Mouse (Mus musculus) midbrain, embryonic 11.5 days (tissue): ENCODE measurements around the gene Ccdc86. TPM values are rescaled to one million over a fixed set of nuclear protein-coding genes. Genes with fewer than 3 reads are reported as not detected.
A peak's percentile ranks its signal among the peaks of the same experiment; 100 is the strongest.

Experiments used
- ATAC-seq: fragments of 200-750 bp; cut with Nextera tagmentation; 2 replicates; pipeline ENCODE4 v1.8.0; 2017; ENCODE audit warnings: moderate TSS enrichment, moderate library complexity; ENCODE audit not compliant: low FRiP score
- DNase-seq: peaks from one replicate; pipeline ENCODE4 v3.0.0; 2015; ENCODE audit warnings: low spot score; ENCODE audit errors: missing footprints
- H3K27ac ChIP-seq: fragments of 300-500 bp; sonication (generic); 2 replicates; pipeline ENCODE4 v1.5.1; 2014; ENCODE audit warnings: low read depth, low read length
- H3K27me3 ChIP-seq: fragments of 300-500 bp; sonication (generic); 2 replicates; pipeline ENCODE4 v1.6.1; 2014; ENCODE audit warnings: mild to moderate bottlenecking, low read length, moderate library complexity, mixed read lengths; ENCODE audit not compliant: control insufficient read depth, insufficient read depth
- H3K36me3 ChIP-seq: fragments of 300-500 bp; sonication (generic); 2 replicates; pipeline ENCODE4 v1.6.1; 2014; ENCODE audit warnings: mild to moderate bottlenecking, low read length, moderate library complexity, mixed read lengths; ENCODE audit not compliant: control insufficient read depth, insufficient read depth
- H3K4me1 ChIP-seq: fragments of 300-500 bp; sonication (generic); 2 replicates; pipeline ENCODE4 v1.6.1; 2014; ENCODE audit warnings: low read length; ENCODE audit not compliant: control insufficient read depth, insufficient read depth
- H3K4me2 ChIP-seq: fragments of 300-500 bp; sonication (generic); 2 replicates; pipeline ENCODE4 v1.6.1; 2014; ENCODE audit warnings: mild to moderate bottlenecking, moderate library complexity
- H3K4me3 ChIP-seq: fragments of 300-500 bp; sonication (generic); 2 replicates; pipeline ENCODE4 v1.5.1; 2014; ENCODE audit warnings: low read depth, low read length
- H3K9ac ChIP-seq: fragments of 300-500 bp; sonication (generic); 2 replicates; pipeline ENCODE4 v1.6.1; 2014; ENCODE audit warnings: low read length
- H3K9me3 ChIP-seq: fragments of 300-500 bp; sonication (generic); 2 replicates; pipeline ENCODE4 v1.6.1; 2016; ENCODE audit warnings: low read length; ENCODE audit not compliant: control insufficient read depth
- WGBS: fragments of 180-500 bp; shearing (Covaris S2); extraction: QIAGEN DNeasy Blood & Tissue Kit; methylation state at CpG from one replicate; pipeline ENCODE4 v1.1.7; 2014; 5-methylcytosine and 5-hydroxymethylcytosine counted together
- polyA plus RNA-seq: library from polyadenylated mRNA; unstranded; fragments of >200 nt; fragmentation: Nextera tagmentation; extraction: Ambion mirVana; gene quantifications from 2 replicates; pipeline ENCODE4 v1.2.1, GENCODE M21; 2014

Ccdc86 gene
- 20.0 and 22.5 TPM in 2 replicates for polyA plus RNA-seq

- H3K4me3 ChIP-seq: peak within 1 kb of the TSS; percentile 50
- peak within 1 kb of the TSS; percentile 99 for H3K4me2 ChIP-seq
- H3K9ac ChIP-seq: peak within 1 kb of the TSS; percentile 80
- peaks cover 14% of the 10 kb centered on the region; the same call in 1 of the 2 replicates for H3K36me3 ChIP-seq
- ATAC-seq (peak; percentile 98), DNase-seq (peak; percentile 100)
- no peak within 1 kb of the TSS for H3K27ac ChIP-seq
- H3K9me3 ChIP-seq: no peaks in the 10 kb centered on the region
- H3K27me3 ChIP-seq: no peaks in the 10 kb centered on the region
- WGBS: under 1% methylated on average over 30 of the region's 30 CpGs
- H3K4me1 ChIP-seq: peaks cover 18% of the 10 kb centered on the region
These were observed at the start of gene Ccdc86 for GRCm38 (mm10) chr19:10949112-10949511. Gene Ccdc86, minus strand, starts transcription at chr19:10949266.

- H3K9me3 ChIP-seq: no peaks in the 10 kb centered on the region
- WGBS: 86% methylated on average over 7 of the region's 7 CpGs
- DNase-seq: no peak
- H3K4me1 ChIP-seq: no peaks in the 10 kb centered on the region
- H3K4me2 ChIP-seq: no peak within 1 kb of the TSS
- H3K27me3 ChIP-seq: no peaks in the 10 kb centered on the region
- H3K27ac ChIP-seq: no peak within 1 kb of the TSS
- H3K36me3 ChIP-seq: no peaks in the 10 kb centered on the region
- H3K9ac ChIP-seq: no peak within 1 kb of the TSS
- no peak within 1 kb of the TSS for H3K4me3 ChIP-seq
- no peak for ATAC-seq
These were observed 44.1 kb upstream of the Ccdc86 start, which contains the start of gene Ms4a15 for GRCm38 (mm10) chr19:10993150-10993549. Gene Ms4a15, minus strand, starts transcription at chr19:10993250.

GRCm38 (mm10) chr19:10991911-10992310, 42.8 kb upstream of the Ccdc86 start:
- Histone ChIP-seq H3K4me3 (no peak overlapping the region), H3K4me1 (no peaks in the 10 kb centered on the region), H3K9me3 (no peaks in the 10 kb centered on the region), H3K9ac (no peak overlapping the region), H3K27ac (no peak overlapping the region), H3K4me2 (no peak overlapping the region), H3K36me3 (no peaks in the 10 kb centered on the region), H3K27me3 (no peaks in the 10 kb centered on the region)
- DNase-seq (no peak), ATAC-seq (no peak)

- no peaks in the 10 kb centered on the region for H3K27me3 ChIP-seq
- H3K4me1 ChIP-seq: no peaks in the 10 kb centered on the region
- H3K9me3 ChIP-seq: no peaks in the 10 kb centered on the region
- 62% methylated on average over 1 of the region's 1 CpGs for WGBS
- no peak overlapping the region for H3K4me3 ChIP-seq
- no peaks in the 10 kb centered on the region for H3K36me3 ChIP-seq
- no peak overlapping the region for H3K27ac ChIP-seq
- no peak overlapping the region for H3K9ac ChIP-seq
- DNase-seq (no peak), ATAC-seq (no peak)
- no peak overlapping the region for H3K4me2 ChIP-seq
These were observed 41.7 kb upstream of the Ccdc86 start for GRCm38 (mm10) chr19:10990751-10991150.

- Histone ChIP-seq H3K27ac (no peak overlapping the region), H3K9me3 (no peaks in the 10 kb centered on the region), H3K36me3 (no peaks in the 10 kb centered on the region), H3K9ac (no peak overlapping the region), H3K27me3 (no peaks in the 10 kb centered on the region), H3K4me1 (no peaks in the 10 kb centered on the region), H3K4me2 (no peak overlapping the region), H3K4me3 (no peak overlapping the region)
- ATAC-seq (no peak), DNase-seq (no peak)
- WGBS: 90% methylated on average over 1 of the region's 1 CpGs
These were observed 39.5 kb upstream of the Ccdc86 start for GRCm38 (mm10) chr19:10988563-10988962.

GRCm38 (mm10) chr19:10985889-10986288, 36.8 kb upstream of the Ccdc86 start:
- no peaks in the 10 kb centered on the region for H3K4me1 ChIP-seq
- no peaks in the 10 kb centered on the region for H3K36me3 ChIP-seq
- ATAC-seq (no peak), DNase-seq (no peak)
- no peak overlapping the region for H3K9ac ChIP-seq
- H3K27ac ChIP-seq: no peak overlapping the region
- no peaks in the 10 kb centered on the region for H3K9me3 ChIP-seq
- no peak overlapping the region for H3K4me2 ChIP-seq
- WGBS: 89% methylated on average over 4 of the region's 4 CpGs
- H3K27me3 ChIP-seq: no peaks in the 10 kb centered on the region
- H3K4me3 ChIP-seq: no peak overlapping the region

- H3K36me3 ChIP-seq: no peaks in the 10 kb centered on the region
- no peak overlapping the region for H3K4me3 ChIP-seq
- no peak overlapping the region for H3K9ac ChIP-seq
- DNase-seq (no peak), ATAC-seq (no peak)
- no peaks in the 10 kb centered on the region for H3K27me3 ChIP-seq
- no peak overlapping the region for H3K27ac ChIP-seq
- no peak overlapping the region for H3K4me2 ChIP-seq
- no peaks in the 10 kb centered on the region for H3K9me3 ChIP-seq
- peaks cover 1% of the 10 kb centered on the region; the same call in 1 of the 2 replicates for H3K4me1 ChIP-seq
- 82% methylated on average over 13 of the region's 13 CpGs for WGBS
These were observed 35.5 kb upstream of the Ccdc86 start for GRCm38 (mm10) chr19:10984551-10984950.

- DNase-seq (peak; percentile 90), ATAC-seq (no peak)
- Histone ChIP-seq H3K9ac (no peak overlapping the region), H3K4me2 (peak overlapping the region; percentile 19; the same call in 1 of the 2 replicates), H3K9me3 (no peaks in the 10 kb centered on the region), H3K27ac (no peak overlapping the region), H3K36me3 (no peaks in the 10 kb centered on the region), H3K4me3 (no peak overlapping the region), H3K27me3 (no peaks in the 10 kb centered on the region), H3K4me1 (peaks cover 2% of the 10 kb centered on the region; the same call in 1 of the 2 replicates)
- 25% methylated on average over 14 of the region's 14 CpGs for WGBS
These were observed 34.1 kb upstream of the Ccdc86 start for GRCm38 (mm10) chr19:10983146-10983545.

GRCm38 (mm10) chr19:10980210-10980609, 31.1 kb upstream of the Ccdc86 start:
- Histone ChIP-seq H3K27me3 (no peaks in the 10 kb centered on the region), H3K27ac (no peak overlapping the region), H3K4me2 (no peak overlapping the region), H3K36me3 (no peaks in the 10 kb centered on the region), H3K4me3 (no peak overlapping the region), H3K9ac (no peak overlapping the region), H3K9me3 (no peaks in the 10 kb centered on the region), H3K4me1 (peaks cover 2% of the 10 kb centered on the region; the same call in 1 of the 2 replicates)
- 87% methylated on average over 5 of the region's 5 CpGs for WGBS
- ATAC-seq: peak; percentile 15; the same call in 1 of the 2 replicates
- DNase-seq: no peak
